Mouse (Mus musculus): ENCODE measurements around the gene Ly6f. TPM values are rescaled to one million over a fixed set of nuclear protein-coding genes. Genes with fewer than 3 reads are reported as not detected.
"Not testable (repeated sequence)": the region's sequence is repeated elsewhere in the genome, so short reads cannot be mapped to it uniquely, and the experiment has no call there.

The Ly6f gene
- polyA plus RNA-seq, 1 experiment from 2014 or later, result not detected

- Histone ChIP-seq H3K27ac (ENCODE audit: low read length) (no peak overlapping the region), H3K4me1 (ENCODE audit: control insufficient read depth, insufficient read depth, low read length) (no peaks in the 10 kb centered on the region), H3K36me3 (ENCODE audit: control insufficient read depth, insufficient read depth) (no peaks in the 10 kb centered on the region), H3K27me3 (ENCODE audit: control insufficient read depth, insufficient read depth, low read length) (no peaks in the 10 kb centered on the region), H3K4me3 (ENCODE audit: low read length) (no peak overlapping the region), H3K9me3 (replicated peaks; ENCODE audit: control insufficient read depth, low read length) (no peaks in the 10 kb centered on the region), H3K9ac (ENCODE audit: low read length) (no peak overlapping the region), H3K4me2 (ENCODE audit: low read depth, low read length) (no peak overlapping the region)
- 64% methylated on average over 5 of the region's 5 CpGs for WGBS
- no peak for ATAC-seq (replicated peaks; ENCODE audit: extremely low read depth, insufficient read depth, low FRiP score)
These were observed 952 bp downstream of the Ly6f start for GRCm38 (mm10) chr15:75268916-75269829.

- Histone ChIP-seq H3K9ac (ENCODE audit: low read length) (no peak overlapping the region), H3K4me2 (ENCODE audit: low read depth, low read length) (no peak overlapping the region), H3K4me1 (ENCODE audit: control insufficient read depth, insufficient read depth, low read length) (no peaks in the 10 kb centered on the region), H3K27me3 (ENCODE audit: control insufficient read depth, insufficient read depth, low read length) (no peaks in the 10 kb centered on the region), H3K36me3 (ENCODE audit: control insufficient read depth, insufficient read depth) (no peaks in the 10 kb centered on the region), H3K4me3 (ENCODE audit: low read length) (no peak overlapping the region), H3K9me3 (replicated peaks; ENCODE audit: control insufficient read depth, low read length) (no peaks in the 10 kb centered on the region), H3K27ac (ENCODE audit: low read length) (no peak overlapping the region)
- no peak for ATAC-seq (replicated peaks; ENCODE audit: extremely low read depth, insufficient read depth, low FRiP score)
These were observed 1.9 kb downstream of the Ly6f start for GRCm38 (mm10) chr15:75270169-75270568.

GRCm38 (mm10) chr15:75270691-75271362 lies 2.6 kb downstream of the Ly6f start:
- no peak overlapping the region for H3K9ac ChIP-seq (ENCODE audit: low read length)
- WGBS, result 70% methylated on average over 3 of the region's 3 CpGs
- H3K36me3 ChIP-seq (ENCODE audit: control insufficient read depth, insufficient read depth), result no peaks in the 10 kb centered on the region
- H3K4me1 ChIP-seq (ENCODE audit: control insufficient read depth, insufficient read depth, low read length), result no peaks in the 10 kb centered on the region
- H3K4me3 ChIP-seq (ENCODE audit: low read length), result no peak overlapping the region
- H3K27me3 ChIP-seq (ENCODE audit: control insufficient read depth, insufficient read depth, low read length), result no peaks in the 10 kb centered on the region
- ATAC-seq (replicated peaks; ENCODE audit: extremely low read depth, insufficient read depth, low FRiP score), result no peak
- no peaks in the 10 kb centered on the region for H3K9me3 ChIP-seq (replicated peaks; ENCODE audit: control insufficient read depth, low read length)
- no peak overlapping the region for H3K4me2 ChIP-seq (ENCODE audit: low read depth, low read length)
- H3K27ac ChIP-seq (ENCODE audit: low read length), result no peak overlapping the region

- Histone ChIP-seq H3K4me2 (ENCODE audit: low read depth, low read length) (no peak overlapping the region), H3K9me3 (replicated peaks; ENCODE audit: control insufficient read depth, low read length) (no peaks in the 10 kb centered on the region), H3K27ac (ENCODE audit: low read length) (no peak overlapping the region), H3K4me3 (ENCODE audit: low read length) (no peak overlapping the region), H3K36me3 (ENCODE audit: control insufficient read depth, insufficient read depth) (no peaks in the 10 kb centered on the region), H3K9ac (ENCODE audit: low read length) (no peak overlapping the region), H3K4me1 (ENCODE audit: control insufficient read depth, insufficient read depth, low read length) (no peaks in the 10 kb centered on the region), H3K27me3 (ENCODE audit: control insufficient read depth, insufficient read depth, low read length) (no peaks in the 10 kb centered on the region)
- ATAC-seq (replicated peaks; ENCODE audit: extremely low read depth, insufficient read depth, low FRiP score), result no peak
- 43% methylated on average over 1 of the region's 1 CpGs for WGBS
These were observed 3.2 kb downstream of the Ly6f start for GRCm38 (mm10) chr15:75271426-75271825.

- WGBS, result 46% methylated on average over 3 of the region's 3 CpGs
- H3K27me3 ChIP-seq (ENCODE audit: control insufficient read depth, insufficient read depth, low read length), result no peaks in the 10 kb centered on the region
- no peaks in the 10 kb centered on the region for H3K36me3 ChIP-seq (ENCODE audit: control insufficient read depth, insufficient read depth)
- H3K4me1 ChIP-seq (ENCODE audit: control insufficient read depth, insufficient read depth, low read length), result no peaks in the 10 kb centered on the region
- ATAC-seq (replicated peaks; ENCODE audit: extremely low read depth, insufficient read depth, low FRiP score), result no peak
- no peak overlapping the region for H3K27ac ChIP-seq (ENCODE audit: low read length)
- no peak overlapping the region for H3K9ac ChIP-seq (ENCODE audit: low read length)
- no peak overlapping the region for H3K4me2 ChIP-seq (ENCODE audit: low read depth, low read length)
- no peak overlapping the region for H3K4me3 ChIP-seq (ENCODE audit: low read length)
- no peaks in the 10 kb centered on the region for H3K9me3 ChIP-seq (replicated peaks; ENCODE audit: control insufficient read depth, low read length)
These were observed 3.7 kb downstream of the Ly6f start for GRCm38 (mm10) chr15:75271891-75272290.

GRCm38 (mm10) chr15:75281991-75282390 lies 13.8 kb downstream of the Ly6f start:
- not testable (repeated sequence) for H3K4me3 ChIP-seq (ENCODE audit: low read length); H3K9me3 ChIP-seq (replicated peaks; ENCODE audit: control insufficient read depth, low read length); H3K27me3 ChIP-seq (ENCODE audit: control insufficient read depth, insufficient read depth, low read length); H3K36me3 ChIP-seq (ENCODE audit: control insufficient read depth, insufficient read depth); H3K4me1 ChIP-seq (ENCODE audit: control insufficient read depth, insufficient read depth, low read length); H3K27ac ChIP-seq (ENCODE audit: low read length); ATAC-seq (replicated peaks; ENCODE audit: extremely low read depth, insufficient read depth, low FRiP score); H3K4me2 ChIP-seq (ENCODE audit: low read depth, low read length); H3K9ac ChIP-seq (ENCODE audit: low read length)
- WGBS, result 78% methylated on average over 5 of the region's 5 CpGs

- 82% methylated on average over 4 of the region's 4 CpGs for WGBS
- not testable (repeated sequence) for H3K4me3 ChIP-seq (ENCODE audit: low read length); H3K4me2 ChIP-seq (ENCODE audit: low read depth, low read length); ATAC-seq (replicated peaks; ENCODE audit: extremely low read depth, insufficient read depth, low FRiP score); H3K4me1 ChIP-seq (ENCODE audit: control insufficient read depth, insufficient read depth, low read length); H3K36me3 ChIP-seq (ENCODE audit: control insufficient read depth, insufficient read depth); H3K27ac ChIP-seq (ENCODE audit: low read length); H3K9ac ChIP-seq (ENCODE audit: low read length); H3K9me3 ChIP-seq (replicated peaks; ENCODE audit: control insufficient read depth, low read length); H3K27me3 ChIP-seq (ENCODE audit: control insufficient read depth, insufficient read depth, low read length)
These were observed 18.3 kb downstream of the Ly6f start for GRCm38 (mm10) chr15:75286512-75286911.

- ATAC-seq (replicated peaks; ENCODE audit: extremely low read depth, insufficient read depth, low FRiP score), result no peak
- Histone ChIP-seq H3K4me1 (ENCODE audit: control insufficient read depth, insufficient read depth, low read length) (no peaks in the 10 kb centered on the region), H3K9me3 (replicated peaks; ENCODE audit: control insufficient read depth, low read length) (0 out of 2 replicates have a peak, but pooled peaks cover 2% of the 10 kb centered on the region), H3K4me3 (ENCODE audit: low read length) (no peak overlapping the region), H3K27me3 (ENCODE audit: control insufficient read depth, insufficient read depth, low read length) (no peaks in the 10 kb centered on the region), H3K27ac (ENCODE audit: low read length) (no peak overlapping the region), H3K9ac (ENCODE audit: low read length) (no peak overlapping the region), H3K4me2 (ENCODE audit: low read depth, low read length) (no peak overlapping the region), H3K36me3 (ENCODE audit: control insufficient read depth, insufficient read depth) (no peaks in the 10 kb centered on the region)
- 75% methylated on average over 1 of the region's 1 CpGs for WGBS
These were observed 24.2 kb downstream of the Ly6f start for GRCm38 (mm10) chr15:75292377-75292776.

GRCm38 (mm10) chr15:75293873-75294385 lies 25.7 kb downstream of the Ly6f start:
- Histone ChIP-seq H3K4me3 (ENCODE audit: low read length) (no peak overlapping the region), H3K4me2 (ENCODE audit: low read depth, low read length) (no peak overlapping the region), H3K27ac (ENCODE audit: low read length) (no peak overlapping the region), H3K4me1 (ENCODE audit: control insufficient read depth, insufficient read depth, low read length) (no peaks in the 10 kb centered on the region), H3K9ac (ENCODE audit: low read length) (no peak overlapping the region), H3K27me3 (ENCODE audit: control insufficient read depth, insufficient read depth, low read length) (no peaks in the 10 kb centered on the region), H3K9me3 (replicated peaks; ENCODE audit: control insufficient read depth, low read length) (0 out of 2 replicates have a peak, but pooled peaks cover 2% of the 10 kb centered on the region), H3K36me3 (ENCODE audit: control insufficient read depth, insufficient read depth) (no peaks in the 10 kb centered on the region)
- no peak for ATAC-seq (replicated peaks; ENCODE audit: extremely low read depth, insufficient read depth, low FRiP score)
- 78% methylated on average over 7 of the region's 7 CpGs for WGBS

Data from heart, embryonic 16.5 days (tissue).